16 mouse cellular contexts compared by ENCODE assay signal in the genomic region with DNA sequence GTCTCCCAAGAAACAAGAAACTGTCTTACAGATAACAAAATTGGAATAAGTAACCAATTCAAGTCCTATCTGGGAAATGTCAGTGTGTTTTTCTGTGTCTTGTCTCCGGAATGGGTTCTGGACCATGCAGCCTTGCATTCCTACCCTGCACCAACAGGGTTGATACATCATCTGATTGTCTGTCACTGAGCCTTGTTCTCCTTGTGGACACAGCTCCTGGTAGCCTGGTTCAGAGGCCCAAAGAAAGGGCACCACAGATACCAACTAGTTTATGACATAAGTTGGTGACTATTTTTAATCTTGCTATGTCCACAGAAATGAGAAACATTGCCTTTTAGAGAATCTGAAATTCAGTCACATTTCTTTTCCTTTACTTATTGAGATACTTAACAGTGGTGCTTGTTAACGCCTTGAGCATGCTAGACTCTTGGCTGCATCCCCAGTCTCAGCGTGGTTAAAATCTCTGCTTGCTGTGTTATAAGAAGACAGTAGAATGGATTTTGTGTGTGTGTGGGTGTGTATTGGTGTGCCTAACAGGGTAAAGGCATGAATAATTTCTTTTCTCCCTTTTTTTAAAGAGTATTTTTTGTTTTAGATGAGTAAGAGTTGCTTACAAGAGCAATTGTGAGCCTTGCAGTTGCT. TPM values are rescaled to one million over a fixed set of nuclear protein-coding genes. Genes with fewer than 3 reads are reported as not detected.
DNase-seq lines count a peak whose midpoint lies in the region; ATAC-seq and TF ChIP-seq lines count a peak whose summit lies in the region.
"Had no signal": no experiment of that assay in that cellular context is flagged by ENCODE, and none has a peak within 500 bp of the region (broad histone marks: within the 10 kb centered on the region; RNA-seq: fewer than 3 reads in every experiment).

No protein-coding gene starts in this region.

- H3K4me3 ChIP-seq in left cerebral cortex, adult 2 months = no peak overlapping the region
- H3K4me3 ChIP-seq in kidney, embryonic 14.5 days (ENCODE audit: low read length) = no peak overlapping the region
- H3K4me3 ChIP-seq in liver, embryonic 12.5 days = no peak overlapping the region
- H3K4me3 ChIP-seq: gastrocnemius, adult 2 months; lung, embryonic 15.5 days had no signal

- WGBS in kidney, embryonic 14.5 days = 92% methylated on average over 3 of the region's 3 CpGs
- WGBS in liver, embryonic 12.5 days (ENCODE audit: insufficient replicate concordance) = 79% methylated on average over 3 of the region's 3 CpGs

- intact Hi-C loops in heart, postnatal 25 days (cut with DNase I) = no loop called here
- intact Hi-C loops in left cerebral cortex, adult 2 months (cut with DNase I) = no loop called here

- H3K9ac ChIP-seq in kidney, embryonic 14.5 days (ENCODE audit: low read depth, low read length) = no peak overlapping the region
- no peak overlapping the region for H3K9ac ChIP-seq in liver, embryonic 12.5 days
- H3K9ac ChIP-seq: lung, embryonic 15.5 days had no signal

- peak; percentile 65 for DNase-seq in heart, adult 11 months
- no peak for DNase-seq in heart, postnatal 25 days (ENCODE audit: low spot score)
- DNase-seq in fibroblast of lung, adult 2 months (ENCODE audit: low read depth) = peak; percentile 15
- peak; percentile 42 to 43 for DNase-seq in left cerebral cortex, adult 2 months (ENCODE audit: extremely low spot score in 1 of 2, low spot score in 2 of 2)
- DNase-seq in right cerebral cortex, postnatal 25 days = peak; percentile 59
- no peak for DNase-seq in spleen, postnatal 4 days (ENCODE audit: low spot score in 2 of 2)
- DNase-seq: adrenal gland, postnatal 14 days; gastrocnemius, adult 2 months; heart, postnatal 10 days; kidney, adult 2 months had no signal

- H3K27me3 ChIP-seq in kidney, embryonic 14.5 days (ENCODE audit: control insufficient read depth, insufficient read depth, low read length) = no peaks in the 10 kb centered on the region
- H3K27me3 ChIP-seq in liver, embryonic 12.5 days (replicated peaks) = no peaks in the 10 kb centered on the region
- H3K27me3 ChIP-seq: lung, embryonic 15.5 days had no signal

- H3K9me3 ChIP-seq in kidney, embryonic 14.5 days (ENCODE audit: control insufficient read depth, low read length) = no peaks in the 10 kb centered on the region
- no peaks in the 10 kb centered on the region for H3K9me3 ChIP-seq in liver, embryonic 12.5 days (replicated peaks)
- H3K9me3 ChIP-seq: lung, embryonic 15.5 days had no signal

- no peak overlapping the region; the same call in 1 of the 2 replicates for H3K27ac ChIP-seq in left cerebral cortex, adult 2 months
- H3K27ac ChIP-seq in kidney, embryonic 14.5 days (ENCODE audit: low read depth, low read length) = no peak overlapping the region
- no peak overlapping the region for H3K27ac ChIP-seq in liver, embryonic 12.5 days
- H3K27ac ChIP-seq: gastrocnemius, adult 2 months; lung, embryonic 15.5 days; stomach, postnatal 0 days had no signal

- ATAC-seq in kidney, embryonic 14.5 days (ENCODE audit: low FRiP score, low TSS enrichment) = no peak
- no peak for ATAC-seq in liver, embryonic 12.5 days
- ATAC-seq: hindbrain, embryonic 16.5 days had no signal

- peaks cover 22% of the 10 kb centered on the region; the same call in 1 of the 2 replicates for H3K36me3 ChIP-seq in kidney, embryonic 14.5 days (ENCODE audit: control insufficient read depth, insufficient read depth, low read length)
- H3K36me3 ChIP-seq in liver, embryonic 12.5 days = peaks cover 25% of the 10 kb centered on the region

- TF ChIP-seq CTCF in left cerebral cortex, adult 2 months (IDR thresholded peaks at IDR 0.05) = no peak

- no peak overlapping the region for H3K4me2 ChIP-seq in kidney, embryonic 14.5 days (replicated peaks; ENCODE audit: low read depth, low read length)
- no peak overlapping the region for H3K4me2 ChIP-seq in liver, embryonic 12.5 days
- H3K4me2 ChIP-seq: lung, embryonic 15.5 days had no signal

- H3K4me1 ChIP-seq in kidney, embryonic 14.5 days (ENCODE audit: control insufficient read depth, insufficient read depth, low read length) = no peaks in the 10 kb centered on the region
- H3K4me1 ChIP-seq in liver, embryonic 12.5 days = no peaks in the 10 kb centered on the region
- H3K4me1 ChIP-seq: lung, embryonic 15.5 days had no signal

RNA-seq across cellular contexts. Expression of gene Ica1l, which starts 55.5 kb away (rescaled TPM):
- total RNA-seq in heart, postnatal 25 days (2021) = under 1 TPM; 0.29 to 0.45 TPM
- total RNA-seq in left cerebral cortex, adult 2 months (2021) = 10 to 100 TPM; 36.2 to 37.8 TPM
- 1.8 and 2.3 TPM in 2 replicates for polyA plus RNA-seq in kidney, embryonic 14.5 days (2014; fragmentation: Nextera tagmentation; extraction: Ambion mirVana)
- polyA plus RNA-seq in liver, embryonic 12.5 days (2016; fragmentation: Nextera tagmentation; extraction: Ambion mirVana) = 0.56 and 0.69 TPM in 2 replicates
- total RNA-seq: liver, adult 2 months had no signal
- polyA plus RNA-seq: liver, adult 2 months had no signal

Comparison
In these comparisons a context has a peak if more than half of its experiments do, and no peak if none do; other contexts are left out.
1. DNase-seq: peak in heart, adult 11 months (single experiment), fibroblast of lung, adult 2 months (single experiment), left cerebral cortex, adult 2 months (2 of 2) and right cerebral cortex, postnatal 25 days (single experiment); none in heart, postnatal 25 days (single experiment) and spleen, postnatal 4 days (0 of 2).
2. RNA of gene Ica1l, which starts 55.5 kb away (total RNA-seq): 36.2 to 37.8 TPM in left cerebral cortex, adult 2 months; 0.29 to 0.45 TPM in heart, postnatal 25 days; every median in the first group is over 10 times any median in the second.